Mouse (Mus musculus) lung, embryonic 16.5 days (tissue): Measurements from ENCODE around the gene Drg1. TPM values are rescaled to one million over a fixed set of nuclear protein-coding genes. Genes with fewer than 3 reads are reported as not detected.
"Not testable (repeated sequence)": the region's sequence is repeated elsewhere in the genome, so short reads cannot be mapped to it uniquely, and the experiment has no call there.

ENCODE experiments used
- ATAC-seq: fragments of 200-750 bp; cut with Nextera tagmentation; 2 replicates; pipeline ENCODE4 v1.8.0; 2017; ENCODE audit warnings: low read depth, mild to moderate bottlenecking, moderate library complexity
- H3K27ac ChIP-seq: fragments of 300-500 bp; sonication (generic); 2 replicates; pipeline ENCODE4 v1.5.1; 2014; ENCODE audit warnings: mild to moderate bottlenecking, control low read depth, low read length
- H3K27me3 ChIP-seq: fragments of 300-500 bp; sonication (generic); 2 replicates; pipeline ENCODE4 v1.6.1; 2014; ENCODE audit warnings: low read depth, low read length, mixed read lengths; ENCODE audit not compliant: control insufficient read depth, insufficient read depth
- H3K36me3 ChIP-seq: fragments of 300-500 bp; sonication (generic); 2 replicates; pipeline ENCODE4 v1.6.1; 2014; ENCODE audit warnings: low read length; ENCODE audit not compliant: control insufficient read depth, insufficient read depth
- H3K4me1 ChIP-seq: fragments of 300-500 bp; sonication (generic); replicated peaks from 2 replicates; pipeline ENCODE4 v1.6.1; 2014; ENCODE audit warnings: low read length, mixed read lengths; ENCODE audit not compliant: control insufficient read depth, insufficient read depth
- H3K4me2 ChIP-seq: fragments of 300-500 bp; sonication (generic); 2 replicates; pipeline ENCODE4 v1.6.1; 2014; ENCODE audit warnings: low read depth, low read length, control low read depth
- H3K4me3 ChIP-seq: fragments of 300-500 bp; sonication (generic); 2 replicates; pipeline ENCODE4 v1.5.1; 2014; ENCODE audit warnings: mild to moderate bottlenecking, low read length, control low read depth
- H3K9ac ChIP-seq: fragments of 300-500 bp; sonication (generic); 2 replicates; pipeline ENCODE4 v1.6.1; 2014; ENCODE audit warnings: low read length, control low read depth
- H3K9me3 ChIP-seq: fragments of 300-500 bp; sonication (generic); 2 replicates; pipeline ENCODE4 v1.6.1; 2016; ENCODE audit warnings: low read length; ENCODE audit not compliant: control insufficient read depth
- WGBS: fragments of 180-500 bp; shearing (Covaris S2); extraction: QIAGEN DNeasy Blood & Tissue Kit; methylation state at CpG from one replicate; pipeline ENCODE4 v1.1.7; 2014; 5-methylcytosine and 5-hydroxymethylcytosine counted together
- polyA plus RNA-seq: library from polyadenylated mRNA; unstranded; fragments of >200 nt; fragmentation: Nextera tagmentation; extraction: Ambion mirVana; gene quantifications from 2 replicates; pipeline ENCODE4 v1.2.1, GENCODE M21; 2015

Drg1 gene
- polyA plus RNA-seq, 1 experiment from 2014 or later: 232 TPM

DNA sequence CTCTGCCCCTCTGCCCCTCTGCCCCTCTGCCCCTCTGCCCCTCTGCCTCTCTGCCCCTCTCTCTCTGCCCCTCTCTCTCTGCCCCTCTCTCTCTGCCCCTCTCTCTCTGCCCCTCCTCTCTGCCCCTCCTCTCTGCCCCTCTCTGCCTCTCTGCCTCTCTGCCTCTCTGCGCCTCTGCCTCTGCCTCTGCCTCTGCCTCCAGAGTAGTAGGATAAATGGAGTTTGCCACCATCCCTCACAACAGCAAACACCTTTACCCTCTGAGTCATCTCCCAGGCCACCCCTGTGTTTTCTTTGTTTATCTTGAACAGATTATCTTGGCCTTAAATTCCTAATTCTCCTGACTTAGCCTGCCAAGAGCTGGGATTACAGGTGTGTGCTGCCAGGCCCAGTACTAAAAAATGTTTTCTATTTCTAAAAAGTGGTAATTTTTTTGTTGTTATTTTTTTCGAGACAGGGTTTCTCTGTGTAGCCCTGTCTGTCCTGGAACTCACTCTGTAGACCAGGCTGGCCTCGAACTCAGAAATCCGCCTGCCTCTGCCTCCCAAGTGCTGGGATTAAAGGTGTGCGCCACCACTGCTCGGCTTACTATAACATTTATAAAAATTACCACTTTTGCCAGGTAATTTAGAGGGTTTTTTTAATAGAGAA, 85.6 kb downstream of the Drg1 start:
- not testable (repeated sequence) for H3K36me3 ChIP-seq, H3K9me3 ChIP-seq, ATAC-seq, H3K4me3 ChIP-seq, H3K9ac ChIP-seq, H3K4me2 ChIP-seq, H3K27ac ChIP-seq, H3K27me3 ChIP-seq, H3K4me1 ChIP-seq
- WGBS: 68% methylated on average over 6 of the region's 6 CpGs

DNA sequence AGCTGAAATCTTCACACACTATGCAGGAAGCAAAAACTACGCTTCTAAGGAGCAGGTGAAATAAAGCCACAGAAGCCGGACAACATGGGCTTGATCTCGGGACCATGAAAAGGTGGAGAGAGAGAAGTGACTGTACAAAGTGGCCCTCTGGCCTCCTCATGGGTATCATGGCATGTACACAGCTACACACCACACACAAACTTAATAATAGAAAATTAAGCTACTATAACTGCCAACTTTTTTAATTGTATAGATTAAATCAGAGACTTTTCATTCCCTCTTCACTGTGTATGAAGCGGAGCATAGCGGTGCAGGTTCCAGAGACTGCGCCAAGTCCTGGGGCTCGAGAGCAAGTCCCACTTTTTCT, 86.5 kb downstream of the Drg1 start:
- H3K36me3 ChIP-seq, H3K9me3 ChIP-seq, H3K4me2 ChIP-seq, H3K27ac ChIP-seq, H3K9ac ChIP-seq, H3K4me1 ChIP-seq, H3K4me3 ChIP-seq, H3K27me3 ChIP-seq, ATAC-seq: not testable (repeated sequence)
- 87% methylated on average over 7 of the region's 7 CpGs for WGBS

DNA sequence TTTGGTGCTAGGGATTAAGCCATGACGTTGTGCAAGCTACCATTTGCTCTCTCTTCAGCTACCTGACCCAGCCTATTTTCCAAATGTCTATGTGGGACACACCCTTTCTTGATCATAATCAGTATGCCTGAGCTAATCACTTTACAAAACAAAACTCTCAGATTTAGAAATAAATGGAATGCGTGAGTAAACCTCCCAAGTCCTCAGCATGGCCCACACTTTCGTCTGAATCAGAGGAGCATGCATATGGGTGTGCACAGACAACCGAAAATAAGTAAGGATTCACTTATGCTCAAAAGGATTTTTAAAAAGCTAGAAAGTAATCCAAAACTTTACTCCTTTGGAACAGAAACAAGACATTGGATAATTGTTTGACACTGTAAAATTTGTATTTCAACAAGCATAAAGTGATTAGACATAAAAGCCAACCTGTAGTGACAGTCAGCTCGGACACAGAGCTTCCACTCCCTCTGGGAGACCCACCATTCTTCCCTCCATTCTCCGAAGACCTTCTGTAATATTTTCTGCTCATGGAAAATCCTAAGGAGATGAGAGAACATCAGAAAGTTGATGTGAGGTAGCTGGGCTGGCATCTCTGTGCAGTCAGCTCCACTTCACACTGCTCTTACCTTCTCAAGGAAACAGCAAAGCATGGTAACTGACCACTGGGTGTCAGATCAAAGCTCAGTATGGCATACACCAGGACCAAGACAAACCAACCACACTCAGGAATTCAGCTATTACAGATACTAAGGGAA, 87.1 kb downstream of the Drg1 start:
- not testable (repeated sequence) for H3K27me3 ChIP-seq, ATAC-seq, H3K36me3 ChIP-seq, H3K27ac ChIP-seq, H3K4me3 ChIP-seq, H3K4me2 ChIP-seq, H3K9me3 ChIP-seq, H3K9ac ChIP-seq, H3K4me1 ChIP-seq
- 78% methylated on average over 6 of the region's 6 CpGs for WGBS

DNA sequence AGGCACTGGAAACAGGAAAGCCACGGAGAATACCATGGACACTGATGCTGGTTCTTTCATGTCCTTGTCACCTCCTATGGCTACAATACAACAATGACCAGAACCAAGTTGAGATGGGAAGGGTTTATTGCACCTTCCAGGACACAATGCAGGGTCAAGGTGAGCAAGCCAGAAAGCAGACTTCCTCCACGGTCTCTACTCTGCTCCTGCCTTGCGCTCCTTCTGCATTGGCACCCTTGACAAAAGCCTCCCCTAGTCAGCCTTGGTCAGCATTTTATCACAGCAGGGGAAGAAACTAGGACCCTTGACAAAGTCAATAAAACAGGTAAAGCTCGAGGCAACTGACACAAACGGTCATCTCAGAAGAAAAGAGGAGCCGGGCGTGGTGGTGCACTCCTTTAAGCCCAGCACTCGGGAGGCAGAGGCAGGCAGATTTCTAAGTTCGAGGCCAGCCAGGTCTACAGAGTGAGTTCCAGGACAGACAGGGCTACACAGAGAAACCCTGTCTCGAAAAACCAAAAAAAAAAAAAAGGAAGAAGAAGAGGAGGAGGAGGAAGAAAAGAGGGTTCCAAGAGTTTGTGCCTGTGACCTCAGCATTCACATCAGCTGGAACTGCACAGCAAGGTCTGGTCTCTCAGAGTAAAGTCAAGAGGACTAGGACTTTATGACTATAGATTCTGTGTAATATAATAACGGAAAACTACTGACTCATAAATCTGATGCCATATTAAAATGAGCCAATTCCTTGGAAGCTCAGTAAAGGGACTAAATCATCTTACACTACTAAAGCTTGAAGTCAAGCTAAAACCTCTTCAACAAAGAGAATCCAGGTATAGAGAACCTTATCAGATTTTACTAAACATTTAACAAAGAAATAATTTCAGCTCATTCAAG, 92.5 kb downstream of the Drg1 start:
- H3K27me3 ChIP-seq, H3K4me1 ChIP-seq, H3K4me3 ChIP-seq, H3K36me3 ChIP-seq, H3K9me3 ChIP-seq, H3K9ac ChIP-seq, H3K27ac ChIP-seq, H3K4me2 ChIP-seq: not testable (repeated sequence)
- 76% methylated on average over 11 of the region's 11 CpGs for WGBS
- peak; percentile 51 for ATAC-seq

DNA sequence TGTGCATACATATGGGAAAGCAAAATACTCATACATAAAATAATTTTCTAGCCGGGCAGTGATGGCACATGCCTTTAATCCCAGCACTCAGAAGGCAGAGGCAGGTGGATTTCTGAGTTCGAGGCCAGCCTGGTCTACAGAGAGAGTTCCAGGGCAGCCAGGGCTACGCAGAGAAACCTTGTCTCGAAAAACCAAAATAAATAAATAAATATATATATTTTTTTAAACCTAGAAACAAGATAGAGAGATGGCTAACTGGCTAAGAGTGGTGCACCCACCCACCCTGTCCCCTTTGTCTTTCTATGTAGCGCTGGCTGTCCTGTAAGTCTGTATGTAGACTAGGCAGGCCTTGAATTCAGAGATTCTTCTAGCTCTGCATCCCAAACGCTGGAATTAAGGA, 93.7 kb downstream of the Drg1 start:
- ATAC-seq, H3K27me3 ChIP-seq, H3K4me1 ChIP-seq, H3K4me3 ChIP-seq, H3K27ac ChIP-seq, H3K9ac ChIP-seq, H3K36me3 ChIP-seq, H3K4me2 ChIP-seq, H3K9me3 ChIP-seq: not testable (repeated sequence)
- 42% methylated on average over 3 of the region's 6 CpGs for WGBS

DNA sequence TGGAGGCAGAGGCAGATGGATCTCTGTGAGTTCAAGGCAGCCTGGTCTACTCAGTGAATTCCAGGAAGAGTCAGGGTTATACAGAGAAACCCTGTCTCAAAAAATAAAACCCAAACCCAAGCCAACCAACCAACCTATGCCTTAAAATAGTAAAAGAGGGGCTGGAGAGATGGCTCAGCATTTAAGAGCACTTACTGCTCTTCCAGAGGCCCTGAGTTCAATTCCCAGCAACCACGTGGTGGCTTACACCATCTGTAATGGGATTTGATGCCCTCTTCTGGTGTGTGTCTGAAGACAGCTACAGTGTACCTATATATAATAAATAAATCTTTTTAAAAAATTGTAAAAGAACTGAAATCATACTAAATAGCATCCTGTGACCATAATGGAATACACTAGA, 94.3 kb downstream of the Drg1 start:
- not testable (repeated sequence) for H3K4me3 ChIP-seq, H3K27ac ChIP-seq, H3K27me3 ChIP-seq, H3K9me3 ChIP-seq, H3K9ac ChIP-seq, H3K4me2 ChIP-seq, H3K36me3 ChIP-seq, H3K4me1 ChIP-seq, ATAC-seq
- WGBS: 64% methylated on average over 1 of the region's 1 CpGs

DNA sequence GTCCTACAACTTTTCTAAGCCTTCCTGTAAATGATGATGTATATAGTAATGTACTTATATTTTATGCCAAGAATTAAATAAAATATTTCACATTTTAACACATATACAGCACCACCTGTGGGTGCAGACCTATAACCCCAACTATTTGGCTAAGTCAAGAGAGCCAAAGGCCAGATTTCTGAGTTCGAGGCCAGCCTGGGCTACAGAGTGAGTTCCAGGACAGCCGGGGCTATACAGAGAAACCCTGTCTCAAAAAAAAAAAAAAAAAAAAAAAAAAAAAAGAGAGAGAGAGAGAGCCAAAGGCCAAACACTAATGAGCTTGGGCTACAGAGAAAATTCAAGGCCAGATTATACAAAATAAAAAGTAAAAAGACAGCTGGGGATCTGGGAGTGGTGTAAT, 97.2 kb downstream of the Drg1 start:
- peak; percentile 23 for ATAC-seq
- H3K9ac ChIP-seq, H3K4me3 ChIP-seq, H3K9me3 ChIP-seq, H3K36me3 ChIP-seq, H3K4me1 ChIP-seq, H3K27ac ChIP-seq, H3K27me3 ChIP-seq, H3K4me2 ChIP-seq: not testable (repeated sequence)
- 67% methylated on average over 2 of the region's 2 CpGs for WGBS

DNA sequence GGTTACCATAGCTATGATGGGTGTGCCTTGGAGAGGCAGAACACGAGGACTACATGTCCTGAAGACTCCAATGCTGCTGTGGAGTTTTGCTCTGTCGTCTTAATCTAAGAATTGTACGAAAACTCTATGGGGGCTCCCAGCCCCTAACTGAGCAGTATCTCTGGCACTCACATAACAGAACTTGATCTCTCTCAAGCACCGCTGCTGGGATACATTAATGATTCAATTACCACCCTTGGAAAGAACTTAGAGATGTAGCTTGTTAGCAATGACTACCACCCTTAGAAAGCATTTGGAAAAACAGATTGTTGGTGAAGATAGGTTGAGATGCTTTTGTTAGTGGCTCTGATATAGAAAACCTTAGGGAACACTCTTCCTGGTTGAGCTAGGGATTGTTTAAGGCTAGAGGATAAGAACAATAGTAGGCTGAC, 98.6 kb downstream of the Drg1 start:
- not testable (repeated sequence) for H3K4me2 ChIP-seq, H3K36me3 ChIP-seq, H3K27ac ChIP-seq, H3K4me1 ChIP-seq, H3K4me3 ChIP-seq, H3K9me3 ChIP-seq, H3K27me3 ChIP-seq, H3K9ac ChIP-seq
- 0 out of 2 replicates have a peak, but pooled peaks have one; percentile 1 for ATAC-seq
- WGBS: 66% methylated on average over 4 of the region's 4 CpGs

DNA sequence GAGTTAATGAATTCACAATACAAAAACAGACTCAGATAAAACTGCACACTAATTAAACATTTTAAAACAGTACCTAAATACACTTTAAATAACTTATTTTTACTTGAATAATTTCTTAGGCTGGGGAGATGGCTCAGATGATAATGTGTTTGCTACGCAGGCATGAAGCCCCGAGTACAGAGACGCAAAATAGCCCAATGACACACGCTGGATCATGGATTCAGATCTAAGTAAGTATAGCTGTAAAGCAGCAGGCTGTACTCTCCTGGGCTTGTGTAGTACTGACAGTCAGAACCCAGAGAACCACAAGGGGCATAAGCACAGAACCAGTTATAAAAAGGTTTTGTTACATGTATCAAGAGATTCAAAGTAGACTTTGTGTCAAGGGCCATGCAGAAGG, 99.1 kb downstream of the Drg1 start:
- not testable (repeated sequence) for H3K9ac ChIP-seq, H3K9me3 ChIP-seq, H3K4me3 ChIP-seq, H3K4me1 ChIP-seq, H3K4me2 ChIP-seq, H3K27me3 ChIP-seq, H3K36me3 ChIP-seq, H3K27ac ChIP-seq
- ATAC-seq: peak; percentile 13; the same call in 1 of the 2 replicates
- WGBS: 89% methylated on average over 4 of the region's 4 CpGs
